Mouse (Mus musculus) left cerebral cortex, adult 2 months (tissue): ENCODE results near the gene Tectb. TPM values are rescaled to one million over a fixed set of nuclear protein-coding genes. Genes with fewer than 3 reads are reported as not detected.
"Not testable (repeated sequence)": the region's sequence is repeated elsewhere in the genome, so short reads cannot be mapped to it uniquely, and the experiment has no call there.

ENCODE experiments used
- DNase-seq, 2 experiments: peaks; one replicate each; pipeline ENCODE4 v3.0.0; 2021 to 2022; ENCODE audit warnings: low spot score in 2 of 2, mixed read lengths in 1 of 2; ENCODE audit errors: extremely low spot score in 1 of 2
- H3K27ac ChIP-seq: fragments of 200-600 bp; 2 replicates; pipeline ENCODE4 v1.8.1; 2022
- H3K4me3 ChIP-seq: fragments of 200-600 bp; 2 replicates; pipeline ENCODE4 v1.8.1; 2022
- CTCF ChIP-seq: fragments of 200-600 bp; IDR thresholded peaks from 2 replicates; pipeline ENCODE4 v1.8.1; 2022; ENCODE audit warnings: antibody characterized with exemption, mild to moderate bottlenecking, moderate library complexity
- intact Hi-C: fragments of 180-260 bp; cut with DNase I; formaldehyde crosslinking; loops from one replicate; pipeline ENCODE4 v1.15.1; 2025
- total RNA-seq, 2 experiments: library from RNA; stranded (reverse); gene quantifications; 2 replicates each; pipeline ENCODE4 v1.2.3; 2021

Tectb gene
- total RNA-seq, 2 experiments from 2014 or later = not detected

- Histone ChIP-seq H3K4me3 (no peak overlapping the region), H3K27ac (no peak overlapping the region)
- DNase-seq = no peak
- intact Hi-C loops = no loop called here
- TF ChIP-seq CTCF = no peak
Measured at GRCm38 (mm10) chr19:55167741-55168140, 12.8 kb upstream of the Tectb start.

GRCm38 (mm10) chr19:55168360-55168759 is 12.2 kb upstream of the Tectb start:
- Histone ChIP-seq H3K27ac (no peak overlapping the region), H3K4me3 (no peak overlapping the region)
- no peak for TF ChIP-seq CTCF
- intact Hi-C loops = no loop called here
- DNase-seq = no peak

- DNase-seq, H3K4me3 ChIP-seq, H3K27ac ChIP-seq, intact Hi-C loops: not testable (repeated sequence)
Measured at GRCm38 (mm10) chr19:55169236-55169729, 11.2 kb upstream of the Tectb start.

GRCm38 (mm10) chr19:55170399-55170798 is 10.1 kb upstream of the Tectb start:
- intact Hi-C loops = no loop called here
- no peak for TF ChIP-seq CTCF
- DNase-seq = no peak
- Histone ChIP-seq H3K4me3 (no peak overlapping the region), H3K27ac (no peak overlapping the region)

GRCm38 (mm10) chr19:55171585-55171984 is 8.9 kb upstream of the Tectb start:
- H3K27ac ChIP-seq = no peak overlapping the region
- no peak overlapping the region for H3K4me3 ChIP-seq
- TF ChIP-seq CTCF = no peak
- intact Hi-C loops = no loop called here
- no peak for DNase-seq

- intact Hi-C loops = no loop called here
- DNase-seq = no peak
- Histone ChIP-seq H3K27ac (peak overlapping the region; percentile 30; the same call in 1 of the 2 replicates), H3K4me3 (no peak overlapping the region)
- TF ChIP-seq CTCF = no peak
Measured at GRCm38 (mm10) chr19:55177143-55177542, 3.4 kb upstream of the Tectb start.

- Histone ChIP-seq H3K27ac (no peak overlapping the region), H3K4me3 (no peak overlapping the region)
- DNase-seq = no peak
- no peak for TF ChIP-seq CTCF
- intact Hi-C loops = loop anchor here (2.0 kb wide), 1 partner anchor 62 kb away; no protein-coding TSS in a partner anchor
Measured at GRCm38 (mm10) chr19:55184442-55184841, 3.9 kb downstream of the Tectb start.

- no peak for DNase-seq
- peak overlapping the region; percentile 61 for H3K27ac ChIP-seq
- intact Hi-C loops = loop anchor here (2.0 kb wide), 1 partner anchor 62 kb away; no protein-coding TSS in a partner anchor
- TF ChIP-seq CTCF = no peak
- H3K4me3 ChIP-seq = no peak overlapping the region
Measured at GRCm38 (mm10) chr19:55185074-55185473, 4.5 kb downstream of the Tectb start.

GRCm38 (mm10) chr19:55185651-55186050 is 5.1 kb downstream of the Tectb start:
- intact Hi-C loops = loop anchor here (2.0 kb wide), 1 partner anchor 63 kb away; no protein-coding TSS in a partner anchor
- no peak for TF ChIP-seq CTCF
- Histone ChIP-seq H3K4me3 (no peak overlapping the region), H3K27ac (peak overlapping the region; percentile 55; the same call in 1 of the 2 replicates)
- no peak for DNase-seq

GRCm38 (mm10) chr19:55190065-55190464 is 9.5 kb downstream of the Tectb start:
- intact Hi-C loops = loop anchor here (10.0 kb wide), 1 partner anchor 1245 kb away; the partner anchor contains the start of genes Bbip1 and Shoc2
- Histone ChIP-seq H3K27ac (no peak overlapping the region), H3K4me3 (no peak overlapping the region)
- no peak for DNase-seq
- TF ChIP-seq CTCF = no peak

- Histone ChIP-seq H3K4me3 (no peak overlapping the region), H3K27ac (no peak overlapping the region)
- no peak for DNase-seq
- intact Hi-C loops = loop anchor here (10.0 kb wide), 1 partner anchor 1247 kb away; the partner anchor contains the start of genes Bbip1 and Shoc2
- TF ChIP-seq CTCF = no peak
Measured at GRCm38 (mm10) chr19:55191596-55191995, 11.1 kb downstream of the Tectb start.

GRCm38 (mm10) chr19:55192254-55192945 is 11.9 kb downstream of the Tectb start:
- intact Hi-C loops = loop anchor here (10.0 kb wide), 1 partner anchor 1248 kb away; the partner anchor contains the start of genes Bbip1 and Shoc2
- no peak for DNase-seq
- Histone ChIP-seq H3K27ac (no peak overlapping the region), H3K4me3 (no peak overlapping the region)
- TF ChIP-seq CTCF = no peak
